Mouse (Mus musculus) heart, adult 2 months (tissue): Measurements from ENCODE around the gene Vmn1r214.

ENCODE experiments used
- CTCF ChIP-seq: fragments of 200-600 bp; IDR thresholded peaks from 2 replicates; pipeline ENCODE4 v1.8.1; 2022; ENCODE audit warnings: antibody characterized with exemption, mild to moderate bottlenecking, moderate library complexity
- EP300 ChIP-seq: fragments of 200-500 bp; IDR thresholded peaks from 2 replicates; pipeline ENCODE4 v1.6.1; 2011; ENCODE audit warnings: low read depth, low read length, control low read depth; ENCODE audit not compliant: insufficient read depth

DNA sequence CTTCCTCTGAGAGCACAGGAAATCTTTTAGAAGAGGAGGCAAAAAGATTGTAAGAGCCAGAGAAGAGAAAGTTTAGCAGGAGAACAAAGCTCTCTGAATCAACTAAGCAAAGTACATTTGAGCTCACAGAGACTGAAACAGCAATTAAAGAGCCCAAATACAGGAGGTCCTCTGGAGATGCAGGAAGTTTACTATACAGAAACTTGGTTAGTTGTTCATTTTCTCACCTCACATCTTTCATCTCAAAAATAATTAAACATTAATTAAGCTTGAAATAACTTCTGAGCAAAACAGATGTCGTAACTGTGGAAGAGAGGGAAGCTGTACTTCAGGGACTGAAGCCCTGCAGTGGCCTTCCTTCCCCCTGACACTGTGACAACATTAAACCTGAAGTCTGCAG is 22.9 kb upstream of the Vmn1r214 start, which contains the start of gene Vmn1r213:
- no peak for TF ChIP-seq EP300
- TF ChIP-seq CTCF: no peak
